Mouse (Mus musculus) stomach, embryonic 15.5 days (tissue): ENCODE results near the gene Nhs. TPM values are rescaled to one million over a fixed set of nuclear protein-coding genes. Genes with fewer than 3 reads are reported as not detected.

Experiments
- ATAC-seq: fragments of 200-750 bp; cut with Nextera tagmentation; 2 replicates; pipeline ENCODE4 v1.8.0; 2017; ENCODE audit warnings: low read depth, moderate number of reproducible peaks, moderate TSS enrichment; ENCODE audit not compliant: insufficient read depth, low FRiP score
- H3K27ac ChIP-seq: fragments of 300-500 bp; sonication (generic); 2 replicates; pipeline ENCODE4 v1.5.1; 2015; ENCODE audit warnings: mild to moderate bottlenecking, inconsistent platforms
- H3K27me3 ChIP-seq: fragments of 300-500 bp; sonication (generic); replicated peaks from 2 replicates; pipeline ENCODE4 v1.6.1; 2015; ENCODE audit warnings: inconsistent platforms
- H3K36me3 ChIP-seq: fragments of 300-500 bp; sonication (generic); 2 replicates; pipeline ENCODE4 v1.6.1; 2015; ENCODE audit warnings: inconsistent platforms
- H3K4me1 ChIP-seq: fragments of 300-500 bp; sonication (generic); 2 replicates; pipeline ENCODE4 v1.6.1; 2015; ENCODE audit warnings: inconsistent platforms
- H3K4me2 ChIP-seq: fragments of 300-500 bp; sonication (generic); 2 replicates; pipeline ENCODE4 v1.6.1; 2015; ENCODE audit warnings: mild to moderate bottlenecking, inconsistent platforms
- H3K4me3 ChIP-seq: fragments of 300-500 bp; sonication (generic); replicated peaks from 2 replicates; pipeline ENCODE4 v1.5.1; 2015; ENCODE audit warnings: inconsistent platforms
- H3K9ac ChIP-seq: fragments of 300-500 bp; sonication (generic); 2 replicates; pipeline ENCODE4 v1.6.1; 2015; ENCODE audit warnings: inconsistent platforms
- H3K9me3 ChIP-seq: fragments of 300-500 bp; sonication (generic); 2 replicates; pipeline ENCODE4 v1.6.1; 2016; ENCODE audit warnings: inconsistent platforms
- WGBS: fragments of 180-500 bp; shearing (Covaris S2); methylation state at CpG from one replicate; pipeline ENCODE4 v1.1.7; 2015; 5-methylcytosine and 5-hydroxymethylcytosine counted together
- polyA plus RNA-seq: library from polyadenylated mRNA; unstranded; fragments of >200 nt; fragmentation: Nextera tagmentation; extraction: Ambion mirVana; gene quantifications from 2 replicates; pipeline ENCODE4 v1.2.1, GENCODE M21; 2015

The Nhs gene
- polyA plus RNA-seq, 1 experiment from 2014 or later, result 1.9 TPM

GRCm38 (mm10) chrX:161971961-161972502 is 187.5 kb downstream of the Nhs start:
- Histone ChIP-seq H3K27me3 (no peaks in the 10 kb centered on the region), H3K36me3 (no peaks in the 10 kb centered on the region), H3K9ac (no peak overlapping the region), H3K4me2 (no peak overlapping the region), H3K9me3 (no peaks in the 10 kb centered on the region), H3K4me1 (no peaks in the 10 kb centered on the region), H3K4me3 (no peak overlapping the region), H3K27ac (no peak overlapping the region)
- no peak for ATAC-seq
- WGBS, result 65% methylated on average over 3 of the region's 3 CpGs

DNA sequence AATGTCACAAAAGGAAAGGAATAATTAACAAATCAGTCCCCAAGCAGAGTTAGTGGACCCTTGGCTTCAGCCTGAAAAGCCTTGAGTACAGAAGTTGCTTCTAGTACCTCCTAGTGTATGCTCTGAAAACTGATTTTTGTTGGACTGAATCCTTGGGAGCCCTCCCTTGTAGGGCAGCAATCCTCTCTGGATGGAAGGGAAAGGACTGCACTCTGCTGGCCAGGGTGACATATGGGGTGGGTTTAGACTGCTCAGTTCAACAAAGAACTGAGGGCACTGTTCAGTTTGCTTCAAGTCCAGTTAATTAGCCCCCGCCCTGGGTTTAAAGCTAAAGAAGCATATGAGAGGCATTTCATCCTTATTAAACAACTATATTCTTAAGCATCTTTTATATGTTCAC is 188.4 kb downstream of the Nhs start:
- Histone ChIP-seq H3K4me1 (no peaks in the 10 kb centered on the region), H3K4me3 (no peak overlapping the region), H3K27ac (no peak overlapping the region), H3K27me3 (no peaks in the 10 kb centered on the region), H3K9ac (no peak overlapping the region), H3K9me3 (no peaks in the 10 kb centered on the region), H3K36me3 (no peaks in the 10 kb centered on the region), H3K4me2 (no peak overlapping the region)
- no peak for ATAC-seq
- WGBS, result 93% methylated on average over 1 of the region's 1 CpGs

DNA sequence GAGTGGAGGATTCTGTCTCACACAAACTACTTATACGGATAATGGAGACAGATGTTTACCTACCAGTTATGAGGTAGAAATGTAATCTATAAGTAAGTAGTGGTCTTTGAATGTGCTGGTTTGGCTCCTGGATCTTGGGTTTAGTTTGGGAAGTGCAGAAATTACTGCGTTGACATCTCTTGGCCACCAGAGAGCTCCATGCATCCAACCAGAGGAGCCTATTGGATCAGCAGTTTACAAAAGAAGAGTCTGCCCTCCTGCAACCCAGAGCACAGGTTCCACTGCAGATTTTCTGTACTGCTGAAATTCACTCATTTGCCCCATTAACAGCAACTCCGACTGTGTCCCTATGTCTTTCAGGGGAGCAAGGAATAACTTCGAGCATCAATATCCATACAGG is 191.8 kb downstream of the Nhs start:
- no peaks in the 10 kb centered on the region for H3K4me1 ChIP-seq
- no peak overlapping the region for H3K27ac ChIP-seq
- H3K9me3 ChIP-seq, result no peaks in the 10 kb centered on the region
- no peak for ATAC-seq
- no peak overlapping the region for H3K4me3 ChIP-seq
- no peak overlapping the region for H3K9ac ChIP-seq
- H3K36me3 ChIP-seq, result no peaks in the 10 kb centered on the region
- H3K4me2 ChIP-seq, result no peak overlapping the region
- H3K27me3 ChIP-seq, result no peaks in the 10 kb centered on the region
- 34% methylated on average over 4 of the region's 4 CpGs for WGBS

DNA sequence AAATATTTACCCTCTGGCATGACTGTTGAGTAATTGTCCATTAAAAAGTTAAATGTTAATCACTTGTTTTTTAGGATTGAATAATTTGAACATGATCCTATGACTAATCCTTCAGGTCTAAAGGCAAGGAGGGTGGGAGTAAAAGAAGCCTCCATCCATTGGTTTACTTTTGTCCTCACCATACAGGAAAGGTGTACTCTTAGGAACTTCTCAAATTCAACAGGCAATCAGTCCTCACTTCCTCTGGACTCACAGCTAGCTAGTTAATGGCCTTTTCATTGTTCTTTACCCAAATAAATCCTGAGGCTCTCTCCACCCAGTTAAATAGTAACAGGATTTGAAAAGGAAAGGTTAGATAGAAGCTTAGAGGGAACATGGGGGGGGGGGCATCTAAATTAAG is 196.2 kb downstream of the Nhs start:
- H3K27ac ChIP-seq, result no peak overlapping the region
- H3K9me3 ChIP-seq, result no peaks in the 10 kb centered on the region
- H3K27me3 ChIP-seq, result no peaks in the 10 kb centered on the region
- H3K4me2 ChIP-seq, result no peak overlapping the region
- no peak overlapping the region for H3K9ac ChIP-seq
- no peak overlapping the region for H3K4me3 ChIP-seq
- H3K36me3 ChIP-seq, result no peaks in the 10 kb centered on the region
- H3K4me1 ChIP-seq, result no peaks in the 10 kb centered on the region
- ATAC-seq, result no peak

- no peak overlapping the region for H3K27ac ChIP-seq
- no peak for ATAC-seq
- no peak overlapping the region for H3K4me2 ChIP-seq
- no peaks in the 10 kb centered on the region for H3K9me3 ChIP-seq
- no peak overlapping the region for H3K4me3 ChIP-seq
- no peak overlapping the region for H3K9ac ChIP-seq
- H3K36me3 ChIP-seq, result no peaks in the 10 kb centered on the region
- no peaks in the 10 kb centered on the region for H3K27me3 ChIP-seq
- H3K4me1 ChIP-seq, result no peaks in the 10 kb centered on the region
- WGBS, result 54% methylated on average over 1 of the region's 1 CpGs
These were observed 196.7 kb downstream of the Nhs start for GRCm38 (mm10) chrX:161962855-161963254.

DNA sequence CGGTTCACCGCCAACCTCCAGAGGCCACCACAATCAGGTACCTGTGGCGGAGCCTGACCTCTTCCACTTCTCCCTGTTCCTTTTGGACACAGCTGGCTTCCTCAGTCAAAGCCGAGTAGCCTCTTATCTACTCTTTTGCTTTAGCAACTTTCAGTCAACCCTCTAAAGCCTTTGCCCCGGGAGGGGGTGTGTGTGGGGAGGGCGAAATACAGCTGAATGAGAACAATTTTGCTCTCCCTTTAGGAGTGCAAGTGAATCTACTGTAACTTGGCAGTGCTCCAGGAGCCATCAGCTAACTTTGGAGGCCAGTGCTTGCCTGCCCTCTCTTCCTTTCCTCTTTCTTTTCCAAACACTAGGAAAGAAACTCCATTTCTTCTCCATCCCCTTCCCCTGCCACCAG is 197.8 kb downstream of the Nhs start:
- 57% methylated on average over 6 of the region's 6 CpGs for WGBS
- ATAC-seq, result no peak

GRCm38 (mm10) chrX:161961176-161961575 is 198.4 kb downstream of the Nhs start:
- Histone ChIP-seq H3K9ac (no peak overlapping the region), H3K27ac (no peak overlapping the region), H3K4me1 (no peaks in the 10 kb centered on the region), H3K9me3 (no peaks in the 10 kb centered on the region), H3K4me2 (no peak overlapping the region), H3K27me3 (no peaks in the 10 kb centered on the region), H3K4me3 (no peak overlapping the region), H3K36me3 (no peaks in the 10 kb centered on the region)
- ATAC-seq, result no peak
- 30% methylated on average over 4 of the region's 4 CpGs for WGBS

More for the DNA sequence above, 197.8 kb downstream of the Nhs start:
- H3K9me3 ChIP-seq, result no peaks in the 10 kb centered on the region
- H3K4me2 ChIP-seq, result no peak overlapping the region
- no peak overlapping the region for H3K27ac ChIP-seq
- no peaks in the 10 kb centered on the region for H3K36me3 ChIP-seq
- H3K4me1 ChIP-seq, result no peaks in the 10 kb centered on the region
- no peaks in the 10 kb centered on the region for H3K27me3 ChIP-seq
- H3K4me3 ChIP-seq, result no peak overlapping the region
- H3K9ac ChIP-seq, result no peak overlapping the region

GRCm38 (mm10) chrX:161952356-161952755 is 207.2 kb downstream of the Nhs start:
- Histone ChIP-seq H3K4me2 (no peak overlapping the region), H3K9me3 (no peaks in the 10 kb centered on the region), H3K4me1 (no peaks in the 10 kb centered on the region), H3K9ac (no peak overlapping the region), H3K4me3 (no peak overlapping the region), H3K27me3 (no peaks in the 10 kb centered on the region), H3K27ac (no peak overlapping the region), H3K36me3 (no peaks in the 10 kb centered on the region)
- no peak for ATAC-seq

GRCm38 (mm10) chrX:161943098-161943680 is 216.3 kb downstream of the Nhs start:
- no peak for ATAC-seq
- Histone ChIP-seq H3K27ac (no peak overlapping the region), H3K36me3 (no peaks in the 10 kb centered on the region), H3K4me1 (no peaks in the 10 kb centered on the region), H3K27me3 (no peaks in the 10 kb centered on the region), H3K9me3 (no peaks in the 10 kb centered on the region), H3K4me3 (no peak overlapping the region), H3K4me2 (no peak overlapping the region), H3K9ac (no peak overlapping the region)
- WGBS, result 45% methylated on average over 4 of the region's 4 CpGs

DNA sequence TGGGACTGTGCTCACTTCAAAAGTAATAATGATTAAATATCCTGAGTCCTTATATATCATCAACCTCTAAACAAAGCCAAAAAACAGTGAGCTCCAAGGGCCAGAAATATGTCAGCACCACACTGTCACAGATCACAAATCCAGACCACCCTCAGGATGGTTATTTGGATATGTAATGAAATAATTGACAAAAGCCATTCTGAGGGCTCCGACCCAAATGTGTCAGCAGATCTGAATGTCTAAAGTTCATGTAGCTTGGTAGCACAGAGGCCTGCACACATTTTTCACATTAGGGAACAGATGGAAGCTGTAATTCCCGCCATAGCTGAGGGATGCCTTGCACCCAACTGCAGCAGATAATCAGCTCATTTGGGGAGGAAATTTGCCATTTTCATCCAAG is 218.8 kb downstream of the Nhs start:
- 37% methylated on average over 2 of the region's 2 CpGs for WGBS
- Histone ChIP-seq H3K27ac (no peak overlapping the region), H3K4me3 (no peak overlapping the region), H3K4me2 (no peak overlapping the region), H3K36me3 (no peaks in the 10 kb centered on the region), H3K27me3 (no peaks in the 10 kb centered on the region), H3K4me1 (no peaks in the 10 kb centered on the region), H3K9me3 (no peaks in the 10 kb centered on the region), H3K9ac (no peak overlapping the region)
- no peak; the same call in 1 of the 2 replicates for ATAC-seq

- no peaks in the 10 kb centered on the region for H3K9me3 ChIP-seq
These were observed 232.9 kb downstream of the Nhs start for GRCm38 (mm10) chrX:161926683-161927053.

GRCm38 (mm10) chrX:161925973-161926682 is 233.4 kb downstream of the Nhs start:
- WGBS, result 27% methylated on average over 6 of the region's 6 CpGs
- no peak overlapping the region for H3K9ac ChIP-seq
- H3K4me1 ChIP-seq, result no peaks in the 10 kb centered on the region
- peak; percentile 47 for ATAC-seq
- peak overlapping the region; percentile 21; the same call in 1 of the 2 replicates for H3K4me2 ChIP-seq
- H3K27ac ChIP-seq, result peak overlapping the region; percentile 26; the same call in 1 of the 2 replicates
- no peak overlapping the region; the same call in 1 of the 2 replicates for H3K4me3 ChIP-seq
- no peaks in the 10 kb centered on the region for H3K36me3 ChIP-seq
- peaks cover 3% of the 10 kb centered on the region; the same call in 1 of the 2 replicates for H3K27me3 ChIP-seq
- H3K9me3 ChIP-seq, result no peaks in the 10 kb centered on the region

More at GRCm38 (mm10) chrX:161926683-161927053, 232.9 kb downstream of the Nhs start:
- Histone ChIP-seq H3K4me2 (no peak overlapping the region), H3K36me3 (no peaks in the 10 kb centered on the region), H3K9ac (no peak overlapping the region), H3K27ac (0 out of 2 replicates have a peak overlapping the region, but pooled peaks have one; percentile 26), H3K4me1 (no peaks in the 10 kb centered on the region), H3K4me3 (no peak overlapping the region), H3K27me3 (peaks cover 3% of the 10 kb centered on the region; the same call in 1 of the 2 replicates)
- ATAC-seq, result no peak
